Mouse (Mus musculus) kidney, adult 2 months (tissue): ENCODE measurements around the gene Bmp7.

ENCODE experiments used
- CTCF ChIP-seq: fragments of 200-500 bp; conservative IDR thresholded peaks from 2 replicates; pipeline ENCODE4 v1.5.1; 2011; ENCODE audit warnings: low read depth, mild to moderate bottlenecking, control low read depth, low read length, moderate library complexity, mixed read lengths; ENCODE audit not compliant: insufficient read depth, insufficient read length
- POLR2A ChIP-seq: fragments of 200-500 bp; IDR thresholded peaks from one replicate; pipeline ENCODE4 v1.6.1; 2011; ENCODE audit warnings: low read depth, low read length, control low read depth

DNA sequence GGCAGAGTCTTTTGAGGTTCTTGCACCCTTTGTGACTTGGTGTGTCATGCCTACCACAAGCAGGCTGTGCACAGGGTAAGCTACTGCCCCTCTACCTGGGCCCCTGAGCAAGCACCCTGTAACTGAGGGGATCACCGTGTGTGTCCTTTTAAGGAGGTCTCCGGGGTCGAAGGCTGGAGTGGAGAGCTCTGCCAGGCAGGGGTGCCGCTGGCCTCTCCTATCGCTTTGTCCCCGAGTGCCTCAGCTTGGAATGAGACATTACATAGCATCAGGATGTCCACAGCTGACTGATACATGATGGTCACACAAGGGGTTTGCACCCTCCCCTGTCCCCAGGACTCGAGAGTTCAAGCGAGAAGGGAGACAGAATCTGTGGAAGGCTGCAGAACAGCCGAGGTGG, 96.2 kb downstream of the Bmp7 start:
- no peak for TF ChIP-seq CTCF
- no peak for TF ChIP-seq POLR2A
